Mouse (Mus musculus) G1E (cell line): ENCODE data around the gene 9330182L06Rik. TPM values are rescaled to one million over a fixed set of nuclear protein-coding genes. Genes with fewer than 3 reads are reported as not detected.

ENCODE experiments used
- ATAC-seq: 2 replicates; pipeline ENCODE4 v1.8.0; 2016; ENCODE audit warnings: mild to moderate bottlenecking; ENCODE audit not compliant: insufficient number of reproducible peaks, poor library complexity, low FRiP score, severe bottlenecking; ENCODE audit errors: extremely low read depth
- DNase-seq: peaks from one replicate; pipeline ENCODE4 v3.0.0; 2012; ENCODE audit warnings: low spot score
- H3K27me3 ChIP-seq: 2 replicates; pipeline ENCODE4 v1.6.1; 2012; ENCODE audit warnings: mild to moderate bottlenecking, low read length, inconsistent platforms; ENCODE audit not compliant: insufficient read depth
- H3K36me3 ChIP-seq: replicated peaks from 2 replicates; pipeline ENCODE3; 2012; ENCODE audit warnings: mild to moderate bottlenecking, inconsistent platforms
- H3K4me1 ChIP-seq: 2 replicates; pipeline ENCODE4 v1.6.1; 2012; ENCODE audit warnings: low read depth, low read length, inconsistent platforms, mixed read lengths; ENCODE audit not compliant: insufficient read depth
- H3K4me3 ChIP-seq: 2 replicates; pipeline ENCODE4 v1.5.1; 2012; ENCODE audit warnings: low read depth, mild to moderate bottlenecking, inconsistent platforms, low read length, moderate library complexity, mixed read lengths
- H3K9me3 ChIP-seq: replicated peaks from 2 replicates; pipeline ENCODE4 v1.6.1; 2012; ENCODE audit warnings: inconsistent platforms
- CTCF ChIP-seq: IDR thresholded peaks from 2 replicates; pipeline ENCODE4 v1.5.1; 2012; ENCODE audit warnings: low read depth, low read length, inconsistent platforms, mixed read lengths
- GATA1 ChIP-seq: IDR thresholded peaks from 2 replicates; pipeline ENCODE4 v1.6.1; 2012; ENCODE audit warnings: borderline replicate concordance, low read length, inconsistent platforms, mixed read lengths
- GATA2 ChIP-seq: IDR thresholded peaks from 2 replicates; pipeline ENCODE4 v1.6.1; 2012; ENCODE audit warnings: low read depth, low read length, inconsistent platforms, borderline replicate concordance
- POLR2AphosphoS5 ChIP-seq: IDR thresholded peaks from 2 replicates; pipeline ENCODE4 v1.6.1; 2012; ENCODE audit warnings: low read depth, low read length, inconsistent platforms; ENCODE audit not compliant: insufficient replicate concordance
- TAL1 ChIP-seq: conservative IDR thresholded peaks from 2 replicates; pipeline ENCODE4 v1.6.1; 2012; ENCODE audit warnings: low read depth, low read length, inconsistent platforms, mixed read lengths
- polyA plus RNA-seq: library from polyadenylated mRNA; stranded (reverse); fragments of >175 nt; gene quantifications from 2 replicates; pipeline ENCODE4 v1.2.3, GENCODE M21; 2012
- total RNA-seq, 2 experiments: library from RNA; stranded (forward) in 1 of 2; stranded (reverse) in 1 of 2; fragments of 200-1000 nt in 1 of 2; fragments of >200 nt in 1 of 2; fragmentation: Nextera tagmentation in 1 of 2; gene quantifications; 2 replicates each; pipeline ENCODE4 v1.2.3; 2014 to 2017

9330182L06Rik gene
- total and polyA plus RNA-seq, 3 experiments = 0.16 TPM; not detected in 2

- no peak overlapping the region for H3K4me3 ChIP-seq
- no peaks in the 10 kb centered on the region for H3K36me3 ChIP-seq
- H3K27me3 ChIP-seq = no peaks in the 10 kb centered on the region
- ATAC-seq (no peak), DNase-seq (no peak)
- no peaks in the 10 kb centered on the region for H3K4me1 ChIP-seq
- no peaks in the 10 kb centered on the region for H3K9me3 ChIP-seq
- TF ChIP-seq CTCF (no peak), GATA1 (no peak), GATA2 (no peak), POLR2AphosphoS5 (no peak), TAL1 (no peak)
Observed at GRCm38 (mm10) chr5:9295777-9296549, 30.0 kb downstream of the 9330182L06Rik start.

- no peak overlapping the region for H3K4me3 ChIP-seq
- no peaks in the 10 kb centered on the region for H3K36me3 ChIP-seq
- no peaks in the 10 kb centered on the region for H3K4me1 ChIP-seq
- no peak for DNase-seq
- no peaks in the 10 kb centered on the region for H3K9me3 ChIP-seq
- no peak for ATAC-seq
- H3K27me3 ChIP-seq = no peaks in the 10 kb centered on the region
- TF ChIP-seq GATA2 (no peak), CTCF (no peak)
Observed at GRCm38 (mm10) chr5:9296550-9296928, 30.6 kb downstream of the 9330182L06Rik start.

- DNase-seq = no peak
Observed at GRCm38 (mm10) chr5:9326863-9327262, 60.9 kb downstream of the 9330182L06Rik start.

GRCm38 (mm10) chr5:9327528-9327927, 61.6 kb downstream of the 9330182L06Rik start:
- no peak for ATAC-seq
- no peak for DNase-seq
- no peak for TF ChIP-seq CTCF
- H3K27me3 ChIP-seq = no peaks in the 10 kb centered on the region
- H3K36me3 ChIP-seq = no peaks in the 10 kb centered on the region
- H3K4me1 ChIP-seq = no peaks in the 10 kb centered on the region
- no peak overlapping the region for H3K4me3 ChIP-seq
- no peaks in the 10 kb centered on the region for H3K9me3 ChIP-seq

More at GRCm38 (mm10) chr5:9326863-9327262, 60.9 kb downstream of the 9330182L06Rik start:
- Histone ChIP-seq H3K4me1 (no peaks in the 10 kb centered on the region), H3K27me3 (no peaks in the 10 kb centered on the region), H3K4me3 (no peak overlapping the region), H3K36me3 (no peaks in the 10 kb centered on the region), H3K9me3 (no peaks in the 10 kb centered on the region)
- ATAC-seq = no peak
- TF ChIP-seq GATA2 = no peak
- no peak for TF ChIP-seq POLR2AphosphoS5
- TF ChIP-seq GATA1 = no peak
- no peak for TF ChIP-seq TAL1
- TF ChIP-seq CTCF = no peak

- Histone ChIP-seq H3K4me3 (no peak overlapping the region), H3K36me3 (no peaks in the 10 kb centered on the region), H3K27me3 (no peaks in the 10 kb centered on the region), H3K4me1 (no peaks in the 10 kb centered on the region), H3K9me3 (no peaks in the 10 kb centered on the region)
- ATAC-seq (no peak), DNase-seq (no peak)
- TF ChIP-seq TAL1 (no peak), CTCF (no peak), POLR2AphosphoS5 (no peak), GATA1 (no peak), GATA2 (no peak)
Observed at GRCm38 (mm10) chr5:9338756-9339510, 73.0 kb downstream of the 9330182L06Rik start.

- ATAC-seq (no peak), DNase-seq (no peak)
- no peaks in the 10 kb centered on the region for H3K36me3 ChIP-seq
- no peaks in the 10 kb centered on the region for H3K4me1 ChIP-seq
- no peak overlapping the region for H3K4me3 ChIP-seq
- TF ChIP-seq TAL1 (no peak), CTCF (no peak), GATA1 (no peak), POLR2AphosphoS5 (no peak)
- H3K27me3 ChIP-seq = no peaks in the 10 kb centered on the region
- H3K9me3 ChIP-seq = no peaks in the 10 kb centered on the region
Observed at GRCm38 (mm10) chr5:9339511-9340173, 73.7 kb downstream of the 9330182L06Rik start.
